Mouse (Mus musculus): ENCODE measurements at regions not wholly inside any gene's neighbourhood (a gene's known extent, or its start where the extent isn't known, plus 50 kb on each side); places are given as distances from the start of the nearest gene placed in this dataset.
A peak's percentile ranks its signal among the peaks of the same experiment; 100 is the strongest.

DNA sequence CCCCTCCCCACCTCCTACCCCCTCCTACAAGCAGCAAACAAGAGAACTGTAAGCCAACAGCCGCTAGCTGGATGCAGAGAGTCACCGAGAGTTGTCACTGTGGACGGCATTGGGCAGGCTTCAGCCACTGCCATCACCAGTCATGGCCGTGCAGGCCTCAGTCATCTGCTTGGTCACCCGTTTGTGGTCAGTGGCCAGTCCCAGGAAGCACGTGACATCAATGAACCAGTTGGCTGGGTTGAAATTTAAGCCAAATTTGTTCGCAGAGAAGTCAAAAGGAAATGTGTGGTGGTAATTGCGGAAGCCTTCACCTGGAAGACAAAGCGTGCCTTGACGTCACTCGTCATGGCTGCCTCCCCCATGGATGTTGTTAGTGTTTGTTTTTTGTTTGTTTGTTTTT, 60.7 kb upstream of the Tmem150c start:
- Histone ChIP-seq H3K27me3 (ENCODE audit: insufficient read depth, low read length) (no peaks in the 10 kb centered on the region), H3K9ac (no peak overlapping the region), H3K27ac (ENCODE audit: low read depth, low read length) (no peak overlapping the region), H3K4me3 (ENCODE audit: low read depth, low read length) (no peak overlapping the region), H3K4me1 (ENCODE audit: insufficient read depth) (0 out of 2 replicates have a peak, but pooled peaks cover 5% of the 10 kb centered on the region), H3K4me2 (ENCODE audit: low read depth) (no peak overlapping the region), H3K36me3 (ENCODE audit: insufficient read depth) (no peaks in the 10 kb centered on the region), H3K9me3 (ENCODE audit: low read length) (no peaks in the 10 kb centered on the region)
- no peak for DNase-seq
- ATAC-seq, result no peak
- TF ChIP-seq CTCF (IDR thresholded peaks at IDR 0.05; ENCODE audit: low read depth), result no peak
- 87% methylated on average over 11 of the region's 11 CpGs for WGBS

DNA sequence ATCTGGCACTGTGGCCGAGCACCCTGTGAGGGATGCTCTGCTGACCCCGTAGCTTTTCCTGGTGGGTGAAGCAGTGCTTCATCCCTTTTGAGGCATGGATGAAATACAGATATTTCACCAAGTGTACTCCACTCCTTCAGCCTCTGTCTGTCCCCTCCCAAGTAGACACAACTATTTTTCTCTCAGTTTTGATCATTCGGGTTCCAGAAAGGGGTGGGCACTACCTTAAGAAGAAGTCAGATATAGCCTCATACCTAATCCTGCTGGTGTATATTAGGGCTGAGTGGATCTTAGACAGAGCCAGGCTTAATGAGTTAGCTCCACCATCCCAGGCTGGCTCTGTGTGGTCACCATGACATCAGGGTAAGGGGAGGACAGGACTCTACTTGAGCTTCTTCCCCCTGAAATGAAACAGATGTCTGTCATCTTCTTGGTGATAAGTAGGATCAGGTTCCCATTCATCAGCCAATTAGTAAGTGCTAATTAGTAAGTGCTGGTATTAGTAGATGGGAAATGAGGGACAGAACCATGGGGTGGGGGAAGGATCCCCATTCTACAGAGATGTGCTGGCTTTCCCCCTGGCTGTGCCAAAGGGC, 58.7 kb upstream of the Tmem150c start:
- H3K9ac ChIP-seq, result no peak overlapping the region
- 0 out of 2 replicates have a peak, but pooled peaks cover 5% of the 10 kb centered on the region for H3K4me1 ChIP-seq (ENCODE audit: insufficient read depth)
- no peak overlapping the region for H3K4me2 ChIP-seq (ENCODE audit: low read depth)
- H3K27ac ChIP-seq (ENCODE audit: low read depth, low read length), result no peak overlapping the region
- WGBS, result 93% methylated on average over 3 of the region's 3 CpGs
- no peaks in the 10 kb centered on the region for H3K9me3 ChIP-seq (ENCODE audit: low read length)
- TF ChIP-seq CTCF (IDR thresholded peaks at IDR 0.05; ENCODE audit: low read depth), result no peak
- no peak for DNase-seq
- no peak for ATAC-seq
- no peaks in the 10 kb centered on the region for H3K27me3 ChIP-seq (ENCODE audit: insufficient read depth, low read length)
- H3K36me3 ChIP-seq (ENCODE audit: insufficient read depth), result no peaks in the 10 kb centered on the region
- no peak overlapping the region for H3K4me3 ChIP-seq (ENCODE audit: low read depth, low read length)

DNA sequence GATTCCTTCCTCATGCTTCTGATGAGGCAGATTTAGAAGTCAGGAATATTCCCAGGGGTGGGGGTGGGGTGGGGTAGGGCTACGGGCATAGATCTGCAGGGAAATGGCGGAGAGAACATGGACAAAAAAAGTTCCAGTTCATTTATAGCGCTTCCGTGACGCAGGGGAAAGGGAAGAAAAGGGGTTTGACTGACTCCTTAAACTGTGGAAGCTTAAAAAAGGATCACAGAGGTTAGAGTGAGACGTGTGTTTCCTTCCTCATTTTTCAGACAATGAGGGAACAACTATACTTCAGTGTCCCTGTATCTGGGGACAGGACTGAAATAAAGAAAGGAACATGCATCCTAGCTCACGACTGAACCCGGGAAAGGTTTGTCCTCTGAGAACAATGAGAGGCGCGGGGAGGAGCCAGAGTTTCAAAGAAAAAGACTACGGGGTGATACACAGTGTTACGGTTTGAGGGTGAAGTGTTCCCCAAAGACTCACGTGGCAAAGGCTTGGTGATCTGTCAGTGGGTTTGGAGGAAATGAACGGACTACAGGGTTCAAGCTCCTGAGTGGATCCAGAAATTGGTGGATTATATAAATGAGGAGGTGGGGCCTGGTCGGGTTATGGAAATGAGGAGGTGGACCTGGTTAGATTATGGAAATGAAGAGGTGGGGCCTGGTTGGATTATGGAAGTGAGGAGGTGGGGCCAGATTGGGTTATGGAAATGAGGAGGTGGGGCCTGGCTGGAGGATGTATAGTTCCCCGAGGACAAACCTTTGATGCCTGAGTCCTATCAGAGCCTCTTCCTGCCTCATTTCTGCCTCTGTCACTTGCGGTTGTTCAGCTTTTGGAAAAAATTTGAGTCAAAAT, 57.8 kb upstream of the Tmem150c start:
- no peak overlapping the region for H3K4me2 ChIP-seq (ENCODE audit: low read depth)
- ATAC-seq, result peak; percentile 14; the same call in 1 of the 2 replicates

DNA sequence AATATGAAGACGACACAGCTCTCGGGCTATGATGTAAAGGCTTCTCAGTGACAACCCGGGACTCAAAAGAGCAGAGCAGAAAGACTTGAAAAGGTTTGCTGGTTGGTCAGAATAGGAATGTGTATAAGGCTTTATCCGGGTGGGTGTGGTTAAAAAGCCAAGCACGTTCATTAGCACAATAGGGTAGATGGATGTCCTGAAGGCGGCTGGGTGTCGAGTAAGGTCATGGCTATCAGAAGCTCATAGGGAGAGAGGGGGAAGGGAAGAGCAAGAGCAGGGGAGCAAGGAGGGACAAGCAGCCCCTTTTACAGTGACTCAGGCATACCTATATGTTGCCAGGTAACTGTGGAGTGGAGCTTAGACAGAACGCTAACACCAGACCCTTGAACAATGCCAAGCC, 54.3 kb upstream of the Tmem150c start:
- no peak overlapping the region for H3K4me3 ChIP-seq (ENCODE audit: low read depth, low read length)
- H3K9ac ChIP-seq, result no peak overlapping the region
- ATAC-seq (no peak), DNase-seq (no peak)
- H3K4me2 ChIP-seq (ENCODE audit: low read depth), result no peak overlapping the region
- H3K27ac ChIP-seq (ENCODE audit: low read depth, low read length), result no peak overlapping the region
- H3K4me1 ChIP-seq (ENCODE audit: insufficient read depth), result no peaks in the 10 kb centered on the region
- WGBS, result 52% methylated on average over 8 of the region's 8 CpGs
- H3K36me3 ChIP-seq (ENCODE audit: insufficient read depth), result no peaks in the 10 kb centered on the region
- H3K27me3 ChIP-seq (ENCODE audit: insufficient read depth, low read length), result no peaks in the 10 kb centered on the region
- H3K9me3 ChIP-seq (ENCODE audit: low read length), result no peaks in the 10 kb centered on the region
- no peak for TF ChIP-seq CTCF (IDR thresholded peaks at IDR 0.05; ENCODE audit: low read depth)

More for the DNA sequence above, 57.8 kb upstream of the Tmem150c start:
- Histone ChIP-seq H3K9ac (no peak overlapping the region), H3K9me3 (ENCODE audit: low read length) (no peaks in the 10 kb centered on the region), H3K27me3 (ENCODE audit: insufficient read depth, low read length) (no peaks in the 10 kb centered on the region), H3K36me3 (ENCODE audit: insufficient read depth) (no peaks in the 10 kb centered on the region), H3K4me1 (ENCODE audit: insufficient read depth) (0 out of 2 replicates have a peak, but pooled peaks cover 5% of the 10 kb centered on the region), H3K4me3 (ENCODE audit: low read depth, low read length) (no peak overlapping the region), H3K27ac (ENCODE audit: low read depth, low read length) (no peak overlapping the region)
- DNase-seq, result no peak
- TF ChIP-seq CTCF (IDR thresholded peaks at IDR 0.05; ENCODE audit: low read depth), result no peak
- WGBS, result 20% methylated on average over 17 of the region's 17 CpGs

DNA sequence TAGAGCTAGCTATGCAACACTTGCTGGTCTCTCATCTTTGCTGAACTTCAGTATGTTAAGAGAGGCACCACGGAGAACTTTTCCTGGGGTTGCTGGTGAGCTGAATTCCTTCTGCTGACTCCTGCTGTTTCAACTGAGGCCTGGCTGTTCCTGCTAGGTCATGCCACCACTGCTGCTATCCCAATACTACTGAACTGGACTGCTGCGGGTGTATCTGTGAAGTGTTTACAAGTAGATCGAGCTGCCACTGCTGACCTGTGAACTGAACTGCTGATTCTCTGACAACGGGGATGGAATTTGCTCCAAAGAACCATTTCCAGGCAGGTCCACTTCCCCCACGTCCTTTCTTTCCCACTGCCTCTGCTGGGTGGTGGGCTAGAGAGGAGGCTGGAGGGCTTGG, 51.1 kb upstream of the Tmem150c start:
- H3K9me3 ChIP-seq (ENCODE audit: low read length), result no peaks in the 10 kb centered on the region
- no peak for TF ChIP-seq CTCF (IDR thresholded peaks at IDR 0.05; ENCODE audit: low read depth)
- H3K36me3 ChIP-seq (ENCODE audit: insufficient read depth), result no peaks in the 10 kb centered on the region
- H3K4me2 ChIP-seq (ENCODE audit: low read depth), result no peak overlapping the region
- ATAC-seq (no peak), DNase-seq (no peak)
- no peak overlapping the region for H3K27ac ChIP-seq (ENCODE audit: low read depth, low read length)
- 89% methylated on average over 5 of the region's 5 CpGs for WGBS
- H3K9ac ChIP-seq, result no peak overlapping the region
- H3K4me3 ChIP-seq (ENCODE audit: low read depth, low read length), result no peak overlapping the region
- no peaks in the 10 kb centered on the region for H3K27me3 ChIP-seq (ENCODE audit: insufficient read depth, low read length)
- H3K4me1 ChIP-seq (ENCODE audit: insufficient read depth), result no peaks in the 10 kb centered on the region

Measured in forebrain, postnatal 0 days (tissue).